ENCODE assay signal across 16 mouse cellular contexts in genomic region chr1:160596252-160596947, GRCm38 (mm10).
"Had no signal": no experiment of that assay in that cellular context is flagged by ENCODE, and none has a peak within 500 bp of the region (broad histone marks: within the 10 kb centered on the region; RNA-seq: fewer than 3 reads in every experiment).

No protein-coding gene starts in this region.

- H3K9ac ChIP-seq: liver, postnatal 0 days; lung, embryonic 15.5 days; midbrain, embryonic 12.5 days; neural tube, embryonic 12.5 days had no signal

- H3K4me2 ChIP-seq: lung, embryonic 15.5 days; midbrain, embryonic 12.5 days; neural tube, embryonic 12.5 days had no signal

- H3K9me3 ChIP-seq: lung, embryonic 15.5 days; megakaryocyte, embryonic 14.5 days; midbrain, embryonic 12.5 days; neural tube, embryonic 12.5 days had no signal

- DNase-seq: liver, postnatal 0 days; lung, adult 2 months; lung, postnatal 14 days; midbrain, embryonic 14.5 days; right cerebral cortex, postnatal 25 days; right cerebral cortex, postnatal 4 days; spleen, adult 18-20 months; thymus, adult 18-20 months; thymus, postnatal 14 days; thymus, postnatal 36 days had no signal

- H3K27ac ChIP-seq: lung, embryonic 15.5 days; macrophage; midbrain, embryonic 12.5 days; neural tube, embryonic 12.5 days had no signal

- ATAC-seq: liver, postnatal 0 days; lung, postnatal 0 days had no signal

- H3K36me3 ChIP-seq: lung, embryonic 15.5 days; midbrain, embryonic 12.5 days; neural tube, embryonic 12.5 days had no signal

- H3K4me1 ChIP-seq: lung, embryonic 15.5 days; midbrain, embryonic 12.5 days; neural tube, embryonic 12.5 days had no signal

- H3K4me3 ChIP-seq: lung, embryonic 15.5 days; megakaryocyte, embryonic 14.5 days; midbrain, embryonic 12.5 days; neural tube, embryonic 12.5 days had no signal

- H3K27me3 ChIP-seq: lung, embryonic 15.5 days; megakaryocyte, embryonic 14.5 days; midbrain, embryonic 12.5 days; neural tube, embryonic 12.5 days had no signal
